Mouse (Mus musculus) urinary bladder, postnatal 4 days (tissue): ENCODE measurements at regions not wholly inside any gene's neighbourhood (a gene's known extent, or its start where the extent isn't known, plus 50 kb on each side); places are given as distances from the start of the nearest gene placed in this dataset.

Experiments
- DNase-seq, 2 experiments: peaks; one replicate each; pipeline ENCODE4 v3.0.0; 2021 to 2022; ENCODE audit warnings: low spot score in 2 of 2

DNA sequence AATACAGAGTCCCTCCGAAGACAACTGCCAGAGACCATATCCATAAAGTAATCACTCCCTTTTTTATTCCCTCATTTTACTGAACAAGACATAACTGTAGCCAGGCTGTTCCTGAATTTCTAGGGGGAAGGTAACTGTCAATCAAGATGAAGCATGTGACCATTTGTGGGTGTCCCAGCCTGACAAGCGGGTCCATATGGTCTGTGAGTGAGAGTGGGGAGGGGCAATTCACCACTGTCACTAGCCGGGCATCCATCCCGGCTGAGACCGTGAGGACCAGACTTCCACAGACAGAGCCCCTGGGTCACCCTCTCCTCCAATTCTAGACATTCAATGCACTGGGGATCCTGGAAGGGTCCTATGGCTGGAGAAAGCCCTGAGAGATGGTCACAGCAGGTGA, 54.6 kb downstream of the Gm11733 start:
- no peak for DNase-seq

DNA sequence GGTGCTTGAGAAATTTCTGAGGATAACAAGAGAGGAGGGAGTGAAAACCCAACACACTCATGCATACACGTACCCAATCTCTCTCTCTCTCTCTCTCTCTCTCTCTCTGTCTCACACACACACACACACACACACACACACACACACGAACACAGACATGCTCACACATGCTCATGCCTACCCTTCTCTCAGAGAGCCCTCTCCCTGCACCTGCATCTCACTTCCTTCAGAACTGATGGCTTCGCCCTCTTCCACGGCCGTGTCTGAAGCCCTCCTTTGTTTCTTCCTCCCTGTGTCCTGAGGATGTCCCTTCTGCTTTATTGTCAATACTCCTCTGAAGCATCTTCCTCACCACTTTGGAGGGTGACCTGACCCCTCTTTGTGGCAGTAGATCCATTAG, 56.4 kb downstream of the Gm11733 start:
- no peak for DNase-seq

DNA sequence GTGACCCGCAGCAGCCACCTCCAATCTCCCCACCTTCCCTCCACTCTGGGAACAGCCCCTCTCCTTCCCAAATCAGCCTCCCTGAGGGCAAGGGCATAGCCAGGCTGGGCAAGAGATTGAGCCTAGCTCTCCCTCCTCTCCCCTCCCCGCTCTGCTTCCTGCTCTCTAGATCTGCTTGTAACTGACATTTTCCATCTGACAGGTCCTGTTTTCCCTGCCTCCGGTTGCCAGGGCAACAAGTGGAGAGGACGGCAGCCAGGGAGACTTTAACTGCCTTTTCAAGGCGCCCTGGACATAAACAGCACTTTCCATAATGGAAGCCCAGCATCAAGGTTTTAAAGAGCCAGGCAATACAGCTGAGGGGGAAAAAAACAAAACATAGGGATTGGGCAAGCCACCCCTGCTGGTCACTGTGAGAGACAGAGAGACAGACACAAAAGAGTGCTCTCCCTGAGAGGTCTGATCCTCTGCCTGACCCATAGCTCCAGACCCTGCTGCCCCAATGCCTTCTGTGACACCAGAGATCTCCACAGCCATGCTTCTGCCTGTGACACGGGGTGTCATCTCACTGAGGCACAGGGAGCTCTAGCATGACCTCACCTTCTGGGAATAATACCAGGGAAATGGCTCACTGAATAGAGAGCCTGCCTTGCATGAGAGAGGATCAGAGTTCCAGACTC, 57.2 kb downstream of the Gm11733 start:
- DNase-seq: no peak

DNA sequence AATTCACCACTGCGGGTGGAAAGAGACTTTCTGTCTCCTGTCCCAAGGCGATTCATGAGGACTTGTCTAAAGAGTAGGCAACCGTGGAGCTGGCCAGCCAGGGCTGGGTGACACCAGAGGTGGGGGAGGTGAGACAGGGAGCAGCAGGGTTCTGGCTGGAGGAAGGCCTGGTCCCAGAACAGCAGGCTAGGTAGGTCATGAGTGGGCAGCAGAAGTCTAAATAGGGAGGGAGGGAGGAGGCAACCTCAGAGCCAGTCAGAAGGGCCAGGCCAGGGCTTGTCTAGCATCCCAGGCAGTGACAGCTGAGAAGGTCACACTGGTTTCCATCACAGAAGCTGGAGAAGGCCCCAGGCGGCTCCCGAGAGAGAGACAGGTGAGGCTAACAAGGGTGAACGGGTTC, 59.0 kb downstream of the Gm11733 start:
- no peak for DNase-seq

DNA sequence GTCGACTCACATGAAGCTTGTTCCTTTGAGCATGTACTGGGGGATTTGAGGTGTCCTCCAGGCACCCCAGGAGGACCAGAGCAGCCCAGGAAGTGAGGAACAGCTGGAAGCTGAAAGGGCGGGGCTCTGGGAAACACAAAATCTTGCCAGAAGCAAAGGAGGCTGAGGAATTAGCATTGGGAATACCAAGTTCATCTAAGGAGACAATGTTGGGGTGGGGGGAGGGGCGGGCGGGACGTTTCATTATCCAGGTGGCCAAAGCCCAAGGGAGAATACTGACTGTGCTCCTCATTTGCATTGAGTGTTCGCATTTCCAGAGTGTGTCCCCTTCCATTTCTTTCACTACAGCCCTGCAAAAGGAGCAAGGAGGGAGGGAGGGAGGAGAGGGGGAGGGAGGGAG, 60.3 kb downstream of the Gm11733 start:
- DNase-seq: no peak

DNA sequence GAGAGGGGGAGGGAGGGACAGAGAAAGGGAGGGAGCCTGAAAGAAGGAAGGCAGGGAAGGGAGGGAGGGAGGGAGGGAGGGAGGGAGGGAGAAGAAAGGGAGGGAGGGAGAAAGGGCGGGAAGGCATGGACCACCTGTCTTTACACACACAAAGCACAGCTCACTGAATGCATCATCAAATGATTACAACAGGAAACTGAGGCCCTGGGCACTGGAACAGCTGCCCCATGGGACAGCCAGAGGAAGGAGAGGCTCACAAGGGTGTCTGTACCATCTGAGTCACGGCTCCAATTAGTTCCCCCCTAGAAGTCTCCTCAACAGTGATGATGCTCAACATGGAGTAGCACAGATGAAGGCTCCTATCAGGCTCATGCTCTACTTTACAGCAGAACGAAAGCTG, 60.8 kb downstream of the Gm11733 start:
- no peak for DNase-seq

DNA sequence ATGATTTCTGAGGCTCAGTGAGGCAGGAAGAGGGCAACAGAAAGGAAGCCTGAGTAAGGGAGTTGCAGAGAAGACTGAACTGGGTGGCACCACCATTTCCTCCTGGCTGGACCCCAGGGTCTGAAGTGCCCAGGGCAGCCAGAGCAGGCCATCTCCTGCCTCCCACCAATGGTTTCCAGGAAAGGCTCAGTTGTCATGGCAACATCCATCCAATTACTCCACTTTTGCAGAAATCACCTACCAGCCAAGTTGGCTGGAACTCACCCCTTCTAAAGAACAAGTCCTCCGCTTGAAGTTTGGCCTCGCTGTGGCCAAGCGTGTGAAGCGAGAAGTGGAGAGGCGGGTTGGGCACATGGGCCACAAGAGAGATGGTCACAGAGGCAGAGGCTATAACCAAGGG, 67.8 kb downstream of the Gm11733 start:
- DNase-seq: no peak

DNA sequence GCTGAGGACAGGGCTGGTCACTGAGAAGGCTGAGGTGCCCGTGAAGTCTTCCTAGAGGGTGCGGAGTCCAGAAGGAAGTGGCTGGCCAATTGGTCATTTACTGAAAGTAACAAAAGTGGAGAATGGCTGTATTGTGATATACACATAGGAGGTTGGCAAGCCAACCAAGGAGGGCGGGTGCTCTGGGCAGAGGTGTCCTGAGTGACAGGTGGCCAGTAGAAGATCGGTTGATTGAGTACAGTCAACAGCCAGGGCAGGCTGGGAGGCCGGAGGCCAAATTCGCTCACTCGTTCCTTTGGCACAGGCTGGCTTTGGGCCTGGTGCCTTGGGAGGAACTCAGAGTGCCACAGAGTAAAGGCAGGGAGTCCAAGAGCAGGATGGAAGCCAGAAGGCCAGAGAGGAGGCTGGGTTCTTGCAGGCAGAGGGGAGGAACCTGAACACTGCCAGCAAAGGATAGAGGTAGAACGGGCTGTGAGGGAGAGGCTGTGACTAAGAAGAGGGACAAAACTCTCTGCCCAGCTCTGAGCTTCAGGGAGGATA, 68.3 kb downstream of the Gm11733 start:
- no peak for DNase-seq

DNA sequence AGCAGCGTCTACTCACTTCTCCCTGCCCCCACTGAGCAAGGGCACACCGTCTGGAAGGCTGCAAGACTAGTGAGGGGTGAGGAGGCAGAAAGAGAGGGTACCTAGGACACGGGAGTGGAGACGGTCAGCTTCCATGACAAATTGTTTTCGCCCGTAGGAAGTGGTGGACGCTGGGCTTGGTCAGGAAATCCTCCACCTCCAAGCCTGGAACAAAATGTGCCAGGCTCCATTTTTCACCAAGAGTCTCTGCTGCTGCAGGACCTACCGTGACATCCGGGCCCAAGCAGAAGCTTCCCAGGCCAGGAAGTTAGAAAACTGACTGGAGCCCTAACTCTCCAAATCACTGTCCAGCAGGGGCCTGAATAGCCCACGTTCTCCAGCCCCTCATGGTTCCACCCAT, 69.9 kb downstream of the Gm11733 start:
- DNase-seq: no peak

DNA sequence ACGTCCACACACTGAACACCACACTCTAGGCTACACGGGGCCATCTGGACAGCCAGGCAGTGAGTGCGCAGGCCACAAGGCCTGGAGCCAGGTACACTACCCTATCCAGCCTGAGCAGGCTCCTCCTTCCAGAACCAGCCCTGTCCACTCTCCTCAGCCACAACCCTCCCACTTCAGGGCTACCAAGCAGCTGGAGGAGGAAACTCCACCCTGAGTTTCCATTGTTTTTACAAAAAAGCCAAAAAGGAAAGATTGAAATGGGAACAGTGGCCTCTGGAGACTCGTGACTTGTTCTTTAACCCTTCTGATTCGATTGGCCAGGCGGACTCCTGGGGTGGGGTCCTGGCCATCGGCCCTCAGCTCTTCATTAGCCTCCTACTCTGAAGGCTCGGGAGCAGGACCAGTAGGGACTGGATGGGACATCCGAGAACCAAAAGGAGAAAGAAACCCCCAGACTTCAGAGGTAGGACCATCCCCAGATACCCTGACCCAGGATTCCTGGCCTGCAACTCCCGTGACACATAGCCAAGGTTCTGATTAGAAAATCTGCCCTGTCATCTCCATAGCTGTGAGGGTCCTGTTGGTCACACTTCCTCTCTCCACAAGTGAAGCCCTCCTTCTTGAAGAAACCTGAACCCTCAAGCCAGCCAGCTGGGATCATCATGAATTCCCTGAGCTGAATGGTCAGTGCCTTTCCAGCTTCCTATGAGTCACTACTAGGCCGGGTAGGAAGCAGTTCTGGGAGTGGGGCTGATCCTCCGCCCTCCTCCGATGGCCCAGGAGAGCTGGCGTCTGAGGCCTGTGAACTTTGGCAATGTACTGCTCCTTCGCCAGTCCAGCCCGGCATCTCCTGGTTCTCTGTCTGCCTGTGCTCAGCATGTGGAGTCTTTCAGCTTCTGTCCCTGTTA, 73.6 kb downstream of the Gm11733 start:
- no peak for DNase-seq

DNA sequence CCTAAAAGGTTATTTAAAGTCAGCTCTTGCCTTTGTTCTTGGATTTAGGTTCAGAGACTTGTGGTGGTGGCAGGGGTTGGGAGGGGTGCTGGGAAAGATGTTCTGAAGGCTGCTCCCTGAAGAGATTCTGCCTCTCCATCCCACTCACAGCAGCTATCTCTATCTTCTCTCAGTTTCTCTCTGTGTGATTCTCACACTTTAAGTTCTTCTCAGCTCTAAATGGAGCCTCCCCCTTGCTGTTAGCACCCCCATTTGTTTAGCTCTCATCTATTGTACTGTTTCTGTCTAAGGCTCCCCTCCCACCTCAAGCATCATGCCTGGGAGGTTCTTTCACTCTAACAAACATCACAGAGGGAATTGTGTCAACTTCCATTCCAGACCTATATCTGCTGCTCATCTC, 75.7 kb downstream of the Gm11733 start:
- DNase-seq: no peak

DNA sequence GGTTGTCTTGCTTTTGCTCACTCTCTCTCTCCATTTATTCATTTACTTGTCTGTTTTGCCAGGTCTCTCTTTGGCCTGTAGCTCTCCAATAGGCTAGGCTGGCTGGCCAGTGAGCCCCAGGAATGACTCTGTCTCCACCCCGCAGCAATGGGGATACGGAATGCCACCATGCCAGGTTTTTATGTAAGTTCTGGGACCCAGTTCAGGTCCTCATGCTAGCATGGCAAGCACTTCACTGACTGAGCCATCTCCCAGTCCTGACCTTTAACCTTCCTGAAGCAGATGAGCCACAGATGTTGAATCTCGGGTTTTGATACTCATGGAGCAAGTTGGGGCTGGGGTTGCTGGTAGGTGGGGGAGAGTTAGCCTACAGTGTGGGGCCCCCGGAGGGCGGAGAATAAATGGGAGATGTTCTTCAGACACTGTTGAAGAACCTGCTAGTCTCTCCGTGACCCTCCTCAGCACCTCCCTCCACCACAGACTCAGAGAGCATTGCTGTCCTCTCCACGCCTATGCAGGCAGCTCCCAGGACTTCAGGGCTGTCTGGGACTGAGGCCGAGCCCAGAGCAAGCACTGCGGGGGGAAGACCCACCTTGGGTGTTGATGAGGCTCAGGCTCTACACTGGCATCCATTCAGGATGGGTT, 83.9 kb downstream of the Gm11733 start:
- DNase-seq: no peak

DNA sequence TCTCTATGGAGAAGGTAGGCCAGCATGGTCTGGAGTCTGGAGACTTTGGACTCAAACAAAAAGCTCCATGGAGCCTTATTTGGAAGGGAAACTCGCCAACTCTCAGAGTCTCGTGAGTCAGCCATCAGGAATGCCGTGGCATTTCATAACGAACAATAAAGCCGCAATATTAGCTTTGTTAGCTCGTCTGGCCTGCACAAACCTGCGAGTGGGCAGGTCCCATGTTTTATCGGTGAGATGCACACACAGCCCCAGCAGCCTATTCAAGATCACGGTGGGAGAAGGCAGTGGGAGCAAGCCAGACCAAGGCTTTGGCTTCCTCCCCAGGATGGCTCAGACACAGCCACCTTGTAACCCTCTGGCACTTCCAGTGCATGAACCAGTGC, 84.4 kb downstream of the Gm11733 start:
- peak in 1 of 2 experiments; percentile 53 for DNase-seq

DNA sequence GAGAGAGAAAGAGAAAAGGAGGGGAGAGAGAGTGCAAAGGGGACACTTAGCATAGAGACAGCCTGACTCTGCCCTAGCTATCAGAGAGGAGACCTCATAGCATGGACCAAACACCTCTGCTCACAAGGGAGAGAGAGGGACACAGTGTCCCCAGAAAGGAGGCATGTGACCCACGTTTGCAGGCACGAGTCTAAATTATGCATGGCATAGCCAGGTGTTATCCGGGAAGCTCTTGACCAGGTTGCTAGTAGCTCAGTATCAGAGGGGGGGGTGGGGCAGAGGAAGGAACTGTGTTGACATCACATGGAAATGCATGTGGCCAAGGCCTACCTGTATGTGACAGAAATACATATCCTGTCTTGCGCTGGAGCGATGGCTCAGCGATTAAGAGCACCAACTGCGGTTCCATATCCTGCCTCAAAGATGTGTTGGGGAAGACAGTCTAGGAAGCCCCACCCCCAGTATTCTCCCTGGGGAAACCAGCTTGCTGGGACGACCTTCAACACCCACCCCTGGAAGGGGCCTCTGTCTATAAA, 84.5 kb upstream of the Tnrc6c start:
- no peak for DNase-seq

DNA sequence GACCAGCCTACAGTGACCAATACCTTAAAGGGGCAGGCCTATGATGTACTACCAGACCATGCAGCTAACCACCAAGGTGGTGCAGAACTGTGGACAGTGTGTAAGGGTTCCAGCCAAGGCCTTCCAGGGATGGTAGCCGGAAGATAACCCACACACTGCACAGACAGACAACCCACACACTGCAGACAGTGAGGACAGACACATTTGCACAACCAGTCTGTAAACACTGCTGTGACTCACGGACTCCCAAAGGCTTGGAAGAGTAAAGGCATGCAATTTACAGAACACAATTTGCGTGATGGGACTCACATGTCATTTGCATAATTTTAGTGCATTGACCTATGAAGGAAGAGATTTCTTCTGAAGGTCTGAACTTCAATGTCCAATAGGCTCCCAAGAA, 82.2 kb upstream of the Tnrc6c start:
- DNase-seq: no peak

DNA sequence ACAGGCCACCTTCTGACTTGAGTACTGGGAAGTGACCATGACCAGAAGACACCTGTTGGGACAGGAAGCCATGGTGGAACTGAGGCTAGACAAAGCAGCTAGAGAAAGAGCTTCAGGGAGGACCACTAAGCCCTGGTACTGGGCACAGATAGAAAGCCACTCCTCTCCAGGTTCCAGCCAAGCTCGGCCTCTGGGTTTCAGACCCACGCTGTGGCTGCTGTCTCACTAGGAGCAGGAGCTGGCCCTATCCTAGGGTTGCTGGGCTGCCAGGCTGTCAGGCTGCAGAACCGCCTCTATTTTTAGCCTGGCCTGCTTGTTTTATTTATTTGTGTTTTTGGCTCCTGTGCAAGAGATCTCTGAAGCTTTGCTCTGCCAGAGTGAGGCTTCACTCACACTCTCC, 79.4 kb upstream of the Tnrc6c start:
- no peak for DNase-seq

DNA sequence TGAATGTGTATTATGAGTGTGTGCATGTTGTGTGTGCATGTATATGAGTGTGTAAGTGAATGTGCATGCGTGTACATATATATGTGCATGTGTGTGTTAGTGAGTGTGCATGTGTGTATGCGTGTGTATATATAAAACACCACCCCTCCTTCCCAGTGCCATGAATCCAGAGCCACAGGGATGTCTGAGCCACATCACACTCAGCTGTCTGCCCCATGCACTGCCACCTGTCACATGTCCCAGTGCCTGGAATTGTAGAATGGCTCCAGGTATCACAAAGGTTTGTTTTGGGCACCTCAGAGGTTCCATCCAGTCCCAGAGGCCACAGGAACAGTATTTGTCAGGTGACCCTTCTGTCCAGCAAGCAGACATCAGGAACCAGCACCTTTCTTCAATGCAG, 75.0 kb upstream of the Tnrc6c start:
- DNase-seq: no peak

DNA sequence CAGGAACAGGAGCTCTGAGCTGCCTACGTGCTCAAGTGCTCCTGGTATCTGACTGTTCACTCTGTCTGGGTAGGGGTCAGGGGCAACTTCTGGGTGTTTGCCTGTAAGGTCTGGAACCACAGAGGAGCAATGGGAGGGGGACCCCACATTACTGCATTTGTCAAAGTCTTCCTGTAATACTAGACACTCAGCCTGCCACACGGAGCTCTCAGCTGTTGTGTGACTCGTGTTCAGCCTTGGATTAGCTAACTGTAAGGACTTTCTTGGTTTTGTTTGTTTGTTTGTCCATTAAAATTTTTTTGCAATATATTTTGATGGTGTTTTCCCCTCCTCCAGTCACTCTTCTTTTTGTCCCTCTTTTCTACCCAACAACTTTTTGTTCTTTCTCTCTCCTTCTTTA, 74.4 kb upstream of the Tnrc6c start:
- no peak for DNase-seq

DNA sequence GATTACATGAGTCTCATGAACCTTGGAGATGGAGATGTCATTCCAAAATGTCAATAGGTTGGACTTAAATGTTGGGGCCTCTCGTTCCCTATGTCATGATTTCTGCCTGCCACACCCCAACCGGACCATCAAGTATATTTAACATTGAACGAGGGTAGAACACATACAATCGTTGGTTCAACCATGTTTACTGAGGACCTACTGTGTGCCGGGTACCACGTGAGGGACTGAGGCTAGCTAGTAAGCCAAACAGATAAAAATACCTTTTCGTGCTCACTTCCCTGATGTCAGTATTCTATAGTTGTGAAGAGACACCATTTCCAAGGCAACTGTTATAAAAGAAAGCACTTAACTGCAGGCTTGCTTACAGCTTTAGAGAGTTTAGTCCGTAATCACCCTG, 70.6 kb upstream of the Tnrc6c start:
- no peak for DNase-seq

DNA sequence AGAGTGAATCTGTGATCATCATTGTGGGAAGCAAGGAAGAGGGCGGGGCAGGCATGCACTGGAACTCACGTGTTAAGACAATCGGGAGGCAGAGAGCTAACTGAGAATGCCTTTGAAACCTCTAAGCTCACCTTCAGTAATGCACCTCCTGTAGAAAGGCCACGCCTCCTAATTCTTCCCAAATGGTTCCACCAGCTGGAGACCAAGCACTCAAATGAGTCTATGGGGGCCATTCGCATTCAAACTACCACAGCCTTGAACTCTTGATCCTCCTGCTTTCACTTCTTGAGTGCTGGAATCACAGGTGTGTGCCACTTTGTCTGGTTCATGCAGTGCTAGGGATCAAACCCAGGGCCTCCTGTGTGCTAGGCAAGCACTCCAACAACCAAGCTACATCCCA, 68.5 kb upstream of the Tnrc6c start:
- no peak for DNase-seq

DNA sequence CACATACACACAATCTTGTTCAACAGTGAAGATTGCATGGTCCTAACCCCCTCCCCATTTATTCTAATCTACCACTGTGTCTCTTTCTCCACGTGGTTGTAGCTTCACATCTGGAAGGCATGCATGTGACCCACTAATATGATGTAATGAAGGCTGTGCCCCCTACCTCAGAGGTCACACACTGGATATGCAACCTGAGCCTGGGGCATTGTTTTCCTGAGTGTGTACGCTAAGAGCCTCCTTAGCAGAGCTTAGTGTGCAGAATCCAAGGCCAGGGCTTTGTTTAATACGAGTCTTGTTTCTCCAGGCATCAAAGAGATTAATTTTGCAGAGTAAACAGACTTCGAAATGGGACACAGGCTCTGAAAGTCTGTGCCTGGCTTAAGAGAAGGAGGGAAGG, 68.0 kb upstream of the Tnrc6c start:
- no peak for DNase-seq

DNA sequence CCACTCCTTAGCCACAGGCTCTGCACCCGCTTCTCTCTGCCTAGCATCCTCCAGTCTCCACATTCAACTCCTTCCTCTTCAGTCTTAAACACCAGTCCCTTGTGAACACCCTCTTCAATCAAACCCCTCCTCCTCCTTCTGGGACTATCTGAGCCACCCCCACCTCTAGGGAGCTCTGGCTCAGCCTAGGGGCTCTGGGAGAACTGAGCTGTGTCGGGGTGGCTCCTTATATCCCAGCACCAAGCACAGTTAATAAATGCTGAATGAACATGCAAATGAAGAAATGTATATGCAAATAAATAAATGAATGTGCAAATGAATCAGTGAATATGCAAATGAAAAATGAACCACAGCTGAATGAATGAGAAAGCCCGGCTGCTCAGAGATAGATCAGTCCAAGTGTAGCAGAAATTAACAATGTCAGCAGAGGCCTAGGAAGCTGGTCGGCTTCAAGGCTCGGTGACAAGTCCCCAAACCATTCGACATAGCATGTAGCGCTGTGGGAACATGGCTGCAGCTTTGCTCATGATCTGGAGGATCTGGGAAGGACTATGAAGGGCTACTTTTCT, 67.1 kb upstream of the Tnrc6c start:
- DNase-seq: no peak
